Mouse (Mus musculus): ENCODE measurements around the gene Phf23.

Gene Phf23

GRCm38 (mm10) chr11:70021264-70022132, 25.9 kb downstream of the Phf23 start:
- DNase-seq (ENCODE audit: low spot score in 2 of 2), result peak; percentile 90 to 94

- DNase-seq (ENCODE audit: low spot score in 2 of 2), result no peak
Observed at GRCm38 (mm10) chr11:70023481-70024150, 28.0 kb downstream of the Phf23 start.

- no peak for DNase-seq (ENCODE audit: low spot score in 2 of 2)
Observed at GRCm38 (mm10) chr11:70024151-70024514, 28.6 kb downstream of the Phf23 start.

- DNase-seq (ENCODE audit: low spot score in 2 of 2), result peak; percentile 64 to 65
Observed at GRCm38 (mm10) chr11:70026689-70027088, 31.1 kb downstream of the Phf23 start.

- DNase-seq (ENCODE audit: low spot score in 2 of 2), result no peak
Observed at GRCm38 (mm10) chr11:70027397-70027796, 31.8 kb downstream of the Phf23 start.

- no peak for DNase-seq (ENCODE audit: low spot score in 2 of 2)
Observed at GRCm38 (mm10) chr11:70028401-70029129, 33.0 kb downstream of the Phf23 start.

- DNase-seq (ENCODE audit: low spot score in 2 of 2), result peak; percentile 81 to 87
Observed at GRCm38 (mm10) chr11:70029130-70029801, 33.7 kb downstream of the Phf23 start.

- no peak for DNase-seq (ENCODE audit: low spot score in 2 of 2)
Observed at GRCm38 (mm10) chr11:70029829-70030550, 34.4 kb downstream of the Phf23 start.

GRCm38 (mm10) chr11:70030651-70031320, 35.2 kb downstream of the Phf23 start:
- no peak for DNase-seq (ENCODE audit: low spot score in 2 of 2)

- DNase-seq (ENCODE audit: low spot score in 2 of 2), result no peak
Observed at GRCm38 (mm10) chr11:70031321-70031670, 35.7 kb downstream of the Phf23 start.

GRCm38 (mm10) chr11:70038174-70038573, 42.6 kb downstream of the Phf23 start:
- no peak for DNase-seq (ENCODE audit: low spot score in 2 of 2)

- DNase-seq (ENCODE audit: low spot score in 2 of 2), result no peak
Observed at GRCm38 (mm10) chr11:70039631-70040030, 44.1 kb downstream of the Phf23 start.

- no peak for DNase-seq (ENCODE audit: low spot score in 2 of 2)
Observed at GRCm38 (mm10) chr11:70040184-70040583, 44.6 kb downstream of the Phf23 start.

GRCm38 (mm10) chr11:70042309-70043085, 46.9 kb downstream of the Phf23 start:
- DNase-seq (ENCODE audit: low spot score in 2 of 2), result no peak

GRCm38 (mm10) chr11:70043665-70044064, 48.1 kb downstream of the Phf23 start:
- DNase-seq (ENCODE audit: low spot score in 2 of 2), result no peak

- no peak for DNase-seq (ENCODE audit: low spot score in 2 of 2)
Observed at GRCm38 (mm10) chr11:70045435-70045834, 49.9 kb downstream of the Phf23 start.

GRCm38 (mm10) chr11:70049366-70049765, 53.8 kb downstream of the Phf23 start:
- DNase-seq (ENCODE audit: low spot score in 2 of 2), result no peak
